Mouse (Mus musculus) cerebellum, adult 11 months (tissue): ENCODE measurements at regions not wholly inside any gene's neighbourhood (a gene's known extent, or its start where the extent isn't known, plus 50 kb on each side); places are given as distances from the start of the nearest gene placed in this dataset.

ENCODE experiments used
- DNase-seq: peaks from one replicate; pipeline ENCODE4 v3.0.0; 2022

DNA sequence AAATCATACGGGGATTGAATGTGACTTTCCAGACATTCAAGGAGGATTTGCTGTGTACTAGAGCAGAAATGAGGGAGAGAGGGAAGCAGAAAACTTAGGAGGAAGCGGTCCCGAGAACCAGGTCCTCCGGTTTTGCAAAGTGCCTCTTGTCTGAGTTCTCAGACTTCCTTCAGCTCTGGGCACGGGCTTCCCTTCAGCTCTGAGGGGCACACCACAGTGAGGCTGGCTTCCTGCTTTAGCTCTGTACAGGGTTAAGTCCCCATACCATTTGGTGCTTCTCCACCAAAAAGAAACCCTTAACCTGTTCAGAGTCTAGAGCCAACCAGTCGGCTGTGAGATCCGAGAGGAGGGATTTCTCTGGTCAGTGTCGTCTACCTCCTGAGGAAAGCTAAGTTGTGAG lies 167.8 kb upstream of the Sh3bp4 start:
- no peak for DNase-seq

DNA sequence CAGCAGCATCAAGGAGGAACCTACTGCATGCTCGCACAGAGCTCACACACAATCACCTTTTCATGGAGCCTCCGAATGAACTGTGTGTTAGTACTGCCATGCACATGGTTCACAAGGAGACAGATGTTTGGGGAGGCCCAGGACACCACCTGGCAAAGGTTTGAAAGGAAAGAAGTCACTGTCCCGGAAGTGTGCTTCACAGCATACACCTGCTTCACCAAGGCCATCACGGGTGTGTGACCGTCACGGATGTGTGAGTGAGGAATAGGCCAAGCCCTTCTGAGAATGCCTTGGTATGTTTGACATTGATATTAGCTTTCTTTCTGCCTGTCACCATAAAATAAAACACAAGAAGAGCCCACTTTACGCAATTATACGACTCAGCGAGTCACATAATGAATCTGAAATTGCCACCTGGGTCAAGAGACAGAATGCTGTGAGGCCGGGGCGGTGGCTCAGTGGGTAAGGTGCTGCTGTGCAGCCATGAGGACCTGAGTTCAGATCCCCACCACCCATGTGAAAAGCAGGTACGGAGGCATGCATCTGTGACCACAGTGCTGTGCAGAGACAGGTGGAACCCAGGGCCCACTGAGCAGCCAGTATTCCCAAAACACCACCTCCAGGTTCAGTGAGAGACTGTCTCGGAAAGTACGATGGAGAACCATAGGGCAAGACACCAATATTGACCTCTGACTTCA lies 162.3 kb upstream of the Sh3bp4 start:
- DNase-seq, result no peak

DNA sequence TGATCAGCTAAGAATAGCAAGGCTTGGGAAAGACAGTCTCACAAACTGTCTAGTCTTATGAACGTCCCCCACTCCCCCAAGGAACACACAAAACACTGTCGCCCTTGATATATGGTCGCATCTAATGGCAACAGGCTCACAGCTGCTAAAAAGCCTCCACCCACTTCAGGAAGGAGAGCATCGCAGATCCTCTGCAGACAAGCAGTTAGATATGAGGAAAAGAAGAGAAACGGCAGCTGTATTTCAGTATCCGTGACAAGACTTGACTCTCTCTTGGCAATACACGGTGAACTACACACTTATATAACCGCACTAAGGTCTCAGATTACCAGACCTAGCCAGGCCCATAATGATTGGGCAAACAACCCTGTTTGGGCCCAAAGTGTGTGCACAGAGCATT lies 161.5 kb upstream of the Sh3bp4 start:
- DNase-seq, result no peak

DNA sequence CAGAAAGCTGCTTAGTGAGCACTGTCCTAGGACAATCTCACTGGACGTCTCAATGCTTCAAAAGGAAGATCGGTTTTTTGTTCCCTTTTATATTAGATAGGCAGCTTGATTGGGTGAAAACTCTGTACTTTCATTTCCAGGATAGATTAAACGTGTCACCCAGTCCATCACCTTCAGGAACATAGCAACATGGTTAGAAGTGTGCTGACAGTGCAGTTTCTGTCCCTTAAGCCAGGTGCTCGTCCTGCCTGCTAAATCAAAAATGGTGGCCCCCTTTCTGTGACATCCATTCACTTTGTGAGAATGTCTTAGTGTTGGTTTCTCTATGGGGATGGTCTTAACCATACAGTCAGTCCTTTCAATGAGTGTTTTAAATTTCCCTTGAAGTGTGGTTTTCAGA lies 160.9 kb upstream of the Sh3bp4 start:
- no peak for DNase-seq

DNA sequence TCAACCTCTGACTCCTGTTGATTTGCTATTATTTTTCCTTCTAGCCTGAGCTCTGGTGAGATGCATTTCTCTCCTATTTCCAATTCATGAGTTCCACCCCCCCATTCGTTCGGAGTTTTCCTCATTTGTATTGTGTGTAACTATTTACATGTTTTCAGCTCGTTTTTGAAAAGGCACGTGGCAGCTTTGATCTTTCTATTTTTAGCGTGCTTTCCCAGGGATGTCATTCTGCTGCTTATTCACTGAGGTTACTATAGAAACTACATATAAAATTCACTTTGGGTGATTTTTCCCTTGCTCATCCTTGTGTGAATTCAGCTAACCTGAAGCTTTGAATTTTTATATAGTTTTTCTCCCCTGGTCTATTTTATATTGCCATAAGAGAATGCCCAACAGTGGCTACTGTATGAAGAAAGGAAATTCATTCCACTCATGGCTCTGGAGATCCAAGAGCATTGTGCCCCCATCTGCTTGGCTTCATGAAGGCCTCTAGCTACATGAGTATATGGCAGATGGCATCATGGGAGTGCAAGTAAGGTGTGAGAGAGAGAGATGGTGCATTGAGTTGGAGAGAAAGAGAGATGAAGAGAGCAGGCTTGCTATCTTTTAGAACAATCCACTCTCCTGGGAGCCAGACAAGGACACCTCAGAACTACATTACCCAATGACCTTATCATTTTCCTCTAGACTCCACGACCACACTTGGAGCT lies 160.2 kb upstream of the Sh3bp4 start:
- no peak for DNase-seq

DNA sequence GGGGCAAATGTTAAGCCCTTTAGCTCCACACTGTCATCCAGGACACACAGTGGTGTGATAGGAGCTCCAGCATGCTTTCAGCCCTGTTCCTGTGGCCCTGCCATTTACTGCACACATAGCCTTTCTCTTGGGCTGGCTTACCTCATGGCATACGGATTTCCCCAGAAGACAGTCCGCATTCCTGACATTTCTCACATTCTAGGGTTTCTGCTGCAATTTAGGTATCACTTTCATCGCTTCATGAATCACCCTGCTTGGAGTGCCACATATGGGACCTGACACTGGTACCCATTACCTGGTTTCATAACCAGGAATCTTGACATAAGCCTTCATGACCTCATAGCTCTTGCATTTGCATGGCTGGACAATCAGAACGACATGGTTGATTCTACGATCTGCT lies 158.5 kb upstream of the Sh3bp4 start:
- DNase-seq, result no peak

DNA sequence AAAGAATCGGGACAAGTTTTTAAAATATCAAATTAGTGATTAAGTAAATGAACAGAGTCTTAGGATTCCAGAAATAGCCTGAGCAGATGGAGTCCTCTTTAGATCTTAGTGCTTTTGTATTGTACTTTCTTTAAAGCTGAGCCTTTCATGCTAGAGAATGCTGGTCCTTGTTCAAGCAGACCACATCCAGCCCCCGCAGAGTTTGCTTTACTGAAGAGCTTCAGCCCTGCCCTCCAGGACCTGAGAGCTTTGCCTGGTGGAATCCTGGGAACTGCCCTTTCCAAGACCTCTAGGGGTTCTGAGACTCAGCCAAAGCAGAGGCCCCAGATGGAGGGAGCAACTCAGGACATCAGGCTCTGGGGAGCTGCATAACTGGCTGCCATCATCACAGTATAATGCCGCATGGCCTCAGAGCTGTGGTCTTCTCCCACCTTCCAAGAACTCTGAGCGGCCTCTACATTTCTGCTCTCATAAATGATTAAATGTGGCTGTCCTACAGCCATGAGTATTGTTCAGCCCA lies 153.6 kb upstream of the Sh3bp4 start:
- no peak for DNase-seq

DNA sequence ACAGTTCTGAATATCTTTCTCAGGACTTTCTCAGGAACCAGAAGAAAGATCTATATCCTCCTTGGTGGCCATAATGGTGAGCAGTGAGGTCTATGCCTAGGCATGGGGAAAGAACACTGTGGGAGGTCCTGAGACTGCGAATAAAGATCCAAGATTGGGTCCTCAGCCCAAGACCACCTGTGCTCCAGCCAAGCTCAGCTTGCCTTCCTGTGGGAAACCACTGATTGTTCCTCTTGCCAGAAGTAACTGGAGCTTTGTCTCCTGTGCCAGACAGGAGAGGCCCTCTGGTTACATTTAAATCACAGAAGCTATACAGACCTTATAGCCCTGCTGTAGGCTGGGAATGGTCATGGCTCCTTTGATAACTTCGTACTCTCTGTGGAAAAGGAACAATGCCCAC lies 148.8 kb upstream of the Sh3bp4 start:
- no peak for DNase-seq

DNA sequence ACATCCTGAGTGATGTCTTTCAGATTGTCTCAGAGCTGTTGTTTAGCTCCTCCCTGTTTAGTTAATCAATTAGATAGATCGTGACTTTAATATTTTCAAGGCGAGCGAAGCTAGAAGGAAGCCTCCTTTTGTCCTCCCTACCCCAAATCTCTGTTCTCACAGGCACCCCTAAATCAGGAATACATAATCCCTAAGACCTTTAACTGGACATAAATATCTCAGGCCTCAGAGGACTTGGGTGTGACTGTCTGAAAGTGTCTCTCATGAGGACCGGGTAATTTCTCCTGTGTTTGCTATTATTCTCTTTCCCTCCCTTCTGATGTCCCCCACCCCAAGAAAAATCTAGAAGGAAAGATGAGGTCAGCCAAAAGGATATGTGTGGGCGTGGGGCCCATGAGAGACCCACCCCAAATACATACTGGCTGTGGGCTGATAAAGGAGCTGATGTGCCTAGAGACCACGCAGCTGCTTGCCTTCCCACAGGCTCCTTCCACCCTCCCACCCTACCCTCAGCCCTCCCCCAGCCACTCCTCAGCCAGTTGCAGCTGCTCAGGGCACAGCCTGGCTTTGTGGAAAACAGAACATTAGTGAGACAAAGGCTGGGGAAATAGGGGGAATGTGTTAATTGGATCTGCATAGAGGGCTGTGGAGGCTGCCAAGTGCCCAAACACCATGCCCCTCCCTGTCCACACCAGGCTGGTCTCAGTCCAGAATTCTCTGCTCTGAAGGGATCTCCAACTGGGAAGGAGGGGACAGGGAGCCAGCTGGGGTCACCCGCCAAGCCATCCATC lies 146.2 kb upstream of the Sh3bp4 start:
- DNase-seq, result no peak

DNA sequence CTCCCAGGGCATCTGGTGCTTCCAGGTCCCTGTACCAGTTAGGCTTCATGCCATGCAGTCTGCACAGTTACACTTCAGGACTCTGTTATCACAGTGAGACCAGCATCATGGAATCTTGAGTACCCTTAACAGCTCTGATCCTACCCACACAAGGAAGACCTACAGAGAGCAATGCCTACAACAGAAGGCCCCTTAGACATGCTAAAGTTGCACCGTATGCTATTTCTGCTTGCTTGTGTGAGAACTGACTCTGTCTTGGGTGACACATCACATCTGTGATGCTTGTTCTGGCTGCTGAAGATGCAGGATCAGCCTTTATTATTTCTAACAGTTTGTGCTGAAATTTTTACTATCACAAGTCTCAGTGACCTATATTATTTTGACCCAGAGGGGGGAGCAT lies 135.0 kb upstream of the Sh3bp4 start:
- no peak for DNase-seq

DNA sequence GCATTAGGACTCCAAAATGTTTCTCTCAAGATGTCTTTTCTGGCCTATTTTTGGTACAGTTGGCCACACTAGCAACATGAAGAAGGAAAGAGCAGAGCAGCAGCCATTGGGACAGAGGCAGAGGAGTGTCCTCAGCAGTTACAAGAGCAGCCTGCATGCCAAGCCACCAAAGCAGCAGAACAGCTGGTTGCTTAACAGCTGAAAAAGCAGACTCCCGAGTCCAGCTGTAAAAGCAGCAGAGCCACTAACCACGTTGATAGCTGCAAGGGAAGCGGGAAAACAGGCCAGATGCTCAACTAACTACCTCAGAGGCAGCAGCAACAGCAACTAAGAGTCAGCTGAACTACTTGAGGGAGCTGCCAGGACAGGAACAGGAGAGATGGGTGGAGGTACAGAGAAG lies 134.4 kb upstream of the Sh3bp4 start:
- DNase-seq, result no peak

DNA sequence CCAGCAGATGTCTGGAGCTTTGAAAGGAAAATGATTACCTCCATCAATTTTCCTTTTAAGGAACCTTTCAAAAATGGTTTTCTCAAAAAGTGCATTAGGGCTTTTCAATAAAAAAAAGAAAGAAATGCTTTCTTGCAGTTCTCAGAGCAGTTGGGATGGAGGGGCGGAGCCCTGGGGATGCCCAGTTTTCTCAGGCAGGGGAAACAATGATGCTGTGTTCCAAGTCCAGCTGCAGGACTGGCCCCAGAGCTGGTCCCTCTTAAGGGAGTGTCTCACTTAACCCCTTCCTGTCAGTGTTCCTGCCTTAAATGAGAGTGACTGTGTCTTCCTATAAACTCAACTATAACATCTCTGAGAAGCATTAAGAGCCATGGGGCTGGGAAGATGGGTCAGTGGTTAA lies 132.9 kb upstream of the Sh3bp4 start:
- DNase-seq, result no peak

DNA sequence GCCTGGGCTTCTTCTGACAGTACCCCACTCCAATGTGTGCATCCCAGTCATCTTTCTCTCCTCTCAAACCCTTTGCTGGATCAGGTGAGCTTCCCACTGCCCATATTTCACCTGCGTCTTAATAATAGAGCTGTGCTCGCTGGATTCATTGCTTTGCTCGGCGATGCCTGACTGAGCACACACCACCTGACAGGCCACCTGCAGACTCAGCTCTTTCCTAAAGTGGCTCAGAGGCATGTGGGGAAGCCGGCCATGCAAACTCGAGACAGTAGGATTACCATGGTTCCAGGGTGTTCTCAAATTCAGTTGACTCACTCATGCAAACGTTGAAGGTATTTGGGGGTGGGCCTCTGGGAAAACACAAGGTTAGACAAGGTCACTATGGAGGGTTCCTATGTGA lies 131.8 kb upstream of the Sh3bp4 start:
- DNase-seq, result no peak

DNA sequence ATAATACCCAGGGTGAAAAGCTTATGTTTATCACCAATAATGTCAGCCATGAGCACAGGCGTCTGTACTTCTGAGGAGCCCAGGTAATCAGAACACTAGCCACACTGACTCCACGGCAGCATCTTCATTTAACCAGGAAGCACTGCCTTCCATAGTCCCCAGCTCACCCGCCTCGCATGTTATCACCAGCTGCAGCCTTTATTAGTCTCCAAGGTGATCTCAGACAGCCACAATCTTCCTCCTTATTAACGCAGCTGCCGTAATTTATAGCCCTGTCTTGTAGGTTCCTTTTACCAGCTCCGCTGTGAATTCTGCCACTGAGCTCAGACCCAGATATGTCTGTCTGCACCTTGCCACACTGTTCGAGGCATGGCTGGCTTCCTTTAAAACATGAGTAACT lies 127.2 kb upstream of the Sh3bp4 start:
- DNase-seq, result no peak

DNA sequence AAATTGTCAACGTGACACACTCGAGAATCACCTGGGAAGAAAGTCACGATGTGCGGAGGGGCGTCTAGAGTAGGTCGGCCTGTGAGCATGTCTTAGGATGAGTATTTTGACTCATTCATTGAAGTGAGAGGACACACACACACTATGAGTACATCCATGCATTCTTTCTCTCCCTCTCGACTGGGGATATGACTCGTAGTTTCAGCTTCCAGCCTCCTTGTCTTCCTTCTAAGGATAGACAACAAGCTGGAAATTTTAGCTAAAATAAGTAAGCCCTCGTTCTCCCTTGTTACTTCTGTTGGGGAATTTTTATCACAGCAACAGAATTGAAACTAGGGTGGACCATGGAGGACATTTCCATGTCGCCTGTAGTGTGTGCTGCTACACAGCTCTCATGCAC lies 124.3 kb upstream of the Sh3bp4 start:
- DNase-seq, result no peak

DNA sequence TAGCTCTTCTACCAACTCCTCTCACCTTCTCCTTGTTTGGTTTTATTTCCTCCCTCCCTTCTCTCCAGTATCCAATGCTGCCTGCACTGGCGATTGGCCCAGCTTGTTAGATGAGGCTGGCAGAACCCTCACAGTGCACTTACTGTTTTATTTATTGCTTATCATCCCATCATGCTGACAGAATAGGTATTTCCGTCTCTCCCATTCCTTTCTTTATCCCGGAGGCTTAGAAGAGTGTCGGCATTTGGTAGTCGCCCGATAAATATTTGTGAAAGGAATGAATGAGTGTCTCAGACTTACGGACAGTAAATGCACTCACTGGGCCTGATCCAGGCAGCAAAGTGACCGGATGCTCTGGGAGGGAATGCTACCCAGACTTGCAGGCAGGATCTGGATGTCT lies 123.8 kb upstream of the Sh3bp4 start:
- DNase-seq, result no peak

DNA sequence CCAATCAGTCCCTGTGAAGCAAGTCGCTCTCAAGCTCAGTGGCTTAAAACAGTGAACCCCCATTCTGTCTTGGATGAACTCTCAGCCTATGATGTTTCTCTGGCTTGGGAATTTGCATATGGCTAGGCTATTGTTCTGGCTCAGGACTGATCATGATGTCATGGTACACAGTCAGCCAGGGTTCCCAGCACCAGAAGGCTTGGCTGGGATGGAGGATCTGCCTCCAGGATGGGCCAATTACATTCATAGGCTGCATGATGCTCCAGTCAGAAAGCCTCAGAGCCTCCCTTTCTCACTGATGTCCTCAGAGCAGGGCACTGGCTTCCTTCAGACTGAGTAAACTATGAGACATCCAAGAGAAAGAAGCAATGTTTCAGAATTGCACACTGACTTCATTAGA lies 120.3 kb upstream of the Sh3bp4 start:
- DNase-seq, result no peak

DNA sequence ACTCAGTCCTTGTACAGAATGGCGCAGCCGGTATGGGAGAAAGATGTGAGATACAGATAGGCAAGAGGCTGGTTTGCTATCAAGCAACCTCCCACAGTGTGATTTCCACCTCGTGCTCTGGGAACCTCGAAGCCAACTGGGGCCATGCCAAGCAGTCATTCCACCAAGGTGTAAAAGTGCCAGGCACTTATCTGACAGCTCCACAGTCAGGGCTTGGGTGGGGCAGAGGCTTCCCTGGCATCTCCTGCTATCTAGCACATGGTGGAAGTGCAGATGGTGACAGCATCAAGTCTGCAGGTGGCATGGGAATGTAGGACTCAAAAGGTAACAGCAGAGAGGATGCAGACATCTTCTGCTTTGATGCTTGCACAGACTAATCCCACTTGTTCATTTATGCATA lies 116.7 kb upstream of the Sh3bp4 start:
- DNase-seq, result peak; percentile 38

DNA sequence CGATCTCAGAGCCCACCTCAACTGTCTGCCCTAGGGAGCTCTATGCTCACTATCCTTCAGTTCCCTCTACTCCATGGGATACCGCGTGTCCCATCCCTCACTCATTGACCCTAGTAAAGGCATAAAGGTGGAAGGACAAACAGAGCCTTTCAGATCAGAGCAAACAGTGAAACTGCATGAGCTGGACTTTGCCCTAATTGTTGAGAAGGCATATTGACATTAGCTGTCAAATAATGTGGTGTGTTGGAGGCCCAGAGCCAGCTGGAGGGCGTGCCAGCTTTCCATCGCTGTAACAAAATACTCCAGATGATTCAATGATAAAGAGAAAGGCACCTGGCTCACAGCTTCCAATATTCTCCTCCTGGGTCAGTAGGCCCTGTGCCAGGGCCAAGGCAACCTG lies 115.4 kb upstream of the Sh3bp4 start:
- DNase-seq, result no peak

DNA sequence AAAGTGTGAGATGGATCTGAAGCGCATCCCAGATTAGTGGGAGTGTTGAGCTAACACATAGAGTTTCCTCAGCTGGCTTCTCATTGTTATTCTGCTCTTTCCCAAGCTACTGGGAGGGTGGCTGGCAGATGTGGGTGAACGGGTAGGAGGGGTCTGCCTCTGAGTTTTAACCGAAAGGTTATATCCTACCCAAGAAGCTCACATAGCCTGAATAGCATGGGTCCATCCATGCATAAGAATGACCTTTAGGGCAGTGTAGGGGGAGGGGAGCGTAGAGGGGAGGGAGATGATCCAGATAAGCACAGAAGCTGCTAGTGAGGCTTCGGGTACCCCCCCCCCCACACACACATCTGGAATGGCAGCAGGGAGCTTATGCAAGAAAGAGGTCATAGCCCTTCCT lies 113.2 kb upstream of the Sh3bp4 start:
- DNase-seq, result no peak

DNA sequence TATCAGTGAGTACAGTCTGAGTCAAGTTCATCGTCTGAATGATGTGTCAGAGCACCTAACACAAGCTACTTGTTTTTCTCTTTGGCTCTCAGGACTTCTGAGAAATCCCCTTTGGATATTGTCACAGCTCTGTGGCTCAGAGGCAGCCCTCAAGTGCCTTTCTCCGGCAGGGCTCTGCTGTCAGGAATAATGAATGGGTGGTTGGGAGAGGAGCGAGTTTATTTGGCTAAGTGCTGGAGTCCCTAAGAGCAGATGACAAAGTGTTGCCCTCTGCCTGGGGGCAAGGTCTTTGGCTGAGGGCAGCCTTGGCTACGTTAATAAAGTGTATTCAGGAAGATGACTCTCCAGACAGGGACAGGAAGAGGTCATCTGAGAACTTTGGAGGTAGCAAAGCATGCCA lies 110.5 kb upstream of the Sh3bp4 start:
- no peak for DNase-seq

DNA sequence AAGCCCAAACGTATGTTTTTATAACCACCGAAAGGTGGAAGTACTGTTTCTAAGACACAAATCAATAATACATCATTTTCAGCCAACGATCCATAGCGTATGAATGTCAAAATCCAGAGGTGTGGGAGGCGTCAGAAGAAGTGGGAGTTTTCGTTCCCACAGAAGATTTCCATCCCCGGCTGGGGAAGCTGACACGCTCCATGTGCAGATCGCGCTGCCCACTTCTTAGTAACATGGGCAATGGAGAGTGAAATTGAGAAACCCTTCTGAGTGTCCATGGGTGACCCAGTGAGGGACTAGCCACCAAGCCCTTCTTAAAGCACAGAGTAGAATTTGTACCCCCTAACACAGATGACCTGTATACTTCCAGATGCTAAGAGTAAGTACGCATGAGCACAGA lies 110.1 kb upstream of the Sh3bp4 start:
- no peak for DNase-seq

DNA sequence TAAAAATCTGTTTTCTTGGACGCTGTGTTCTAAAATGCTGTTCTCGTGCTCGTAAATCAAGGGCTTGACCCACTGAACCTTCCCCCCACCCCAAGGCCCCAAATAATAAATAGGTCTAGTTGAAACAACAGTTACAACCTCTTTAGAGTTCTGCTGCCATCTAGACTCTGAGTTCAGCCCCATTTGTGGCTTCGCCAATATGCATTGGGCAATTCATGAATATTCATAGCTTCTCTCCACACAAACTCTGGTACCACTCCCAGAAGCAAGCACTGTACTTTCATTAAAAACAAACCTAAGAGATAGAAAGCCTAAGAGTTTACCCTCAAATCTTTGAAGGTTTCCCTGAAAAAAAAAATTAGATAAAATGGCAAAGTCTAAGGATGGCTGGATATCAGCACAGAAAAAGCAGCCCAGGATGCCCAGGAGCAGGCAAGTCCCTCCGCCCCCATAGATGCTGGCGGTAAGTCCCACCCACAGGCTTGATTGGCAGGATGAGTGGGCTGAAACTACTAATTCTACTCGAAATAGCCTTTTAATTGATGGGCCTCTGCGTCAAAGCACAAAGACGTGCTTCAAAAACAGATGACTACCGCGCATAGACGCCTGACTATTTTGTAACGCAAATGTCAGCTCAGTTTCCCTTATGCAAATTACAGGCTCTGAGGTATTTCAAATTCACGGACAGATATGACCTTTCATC lies 106.0 kb upstream of the Sh3bp4 start:
- DNase-seq, result no peak
